Mouse (Mus musculus) embryonic facial prominence, embryonic 11.5 days (tissue): Measurements from ENCODE around the gene Olfr284. TPM values are rescaled to one million over a fixed set of nuclear protein-coding genes. Genes with fewer than 3 reads are reported as not detected.

Source experiments
- ATAC-seq: fragments of 200-750 bp; cut with Nextera tagmentation; replicated peaks from 2 replicates; pipeline ENCODE4 v1.8.0; 2017; ENCODE audit warnings: low read depth; ENCODE audit not compliant: insufficient number of reproducible peaks, low FRiP score, low TSS enrichment
- DNase-seq: peaks from one replicate; pipeline ENCODE4 v3.0.0-alpha.2; 2015; ENCODE audit warnings: low spot score
- H3K27ac ChIP-seq: fragments of 300-500 bp; sonication (generic); replicated peaks from 2 replicates; pipeline ENCODE4 v1.5.1; 2014; ENCODE audit warnings: mild to moderate bottlenecking, low read depth, low read length, control low read depth
- H3K27me3 ChIP-seq: fragments of 300-500 bp; sonication (generic); 2 replicates; pipeline ENCODE4 v1.6.1; 2014; ENCODE audit warnings: mild to moderate bottlenecking, low read length, moderate library complexity, mixed read lengths; ENCODE audit not compliant: control insufficient read depth, insufficient read depth
- H3K36me3 ChIP-seq: fragments of 300-500 bp; sonication (generic); replicated peaks from 2 replicates; pipeline ENCODE4 v1.6.1; 2014; ENCODE audit warnings: low read depth, mild to moderate bottlenecking, low read length, moderate library complexity, mixed read lengths; ENCODE audit not compliant: control insufficient read depth, insufficient read depth
- H3K4me1 ChIP-seq: fragments of 300-500 bp; sonication (generic); 2 replicates; pipeline ENCODE4 v1.6.1; 2014; ENCODE audit warnings: low read length, mixed read lengths; ENCODE audit not compliant: control insufficient read depth, insufficient read depth
- H3K4me2 ChIP-seq: fragments of 300-500 bp; sonication (generic); 2 replicates; pipeline ENCODE4 v1.6.1; 2014; ENCODE audit warnings: low read depth, mild to moderate bottlenecking, control low read depth, low read length, moderate library complexity
- H3K4me3 ChIP-seq: fragments of 300-500 bp; sonication (generic); 2 replicates; pipeline ENCODE4 v1.5.1; 2014; ENCODE audit warnings: low read depth, low read length, control low read depth
- H3K9ac ChIP-seq: fragments of 300-500 bp; sonication (generic); replicated peaks from 2 replicates; pipeline ENCODE4 v1.6.1; 2014; ENCODE audit warnings: mild to moderate bottlenecking, control low read depth, low read length
- H3K9me3 ChIP-seq: fragments of 300-500 bp; sonication (generic); replicated peaks from 2 replicates; pipeline ENCODE4 v1.6.1; 2016; ENCODE audit warnings: mild to moderate bottlenecking, low read length, inconsistent platforms, mixed read lengths; ENCODE audit not compliant: control insufficient read depth
- WGBS: fragments of 180-500 bp; shearing (Covaris S2); extraction: QIAGEN DNeasy Blood & Tissue Kit; methylation state at CpG from one replicate; pipeline ENCODE4 v1.1.7; 2014; 5-methylcytosine and 5-hydroxymethylcytosine counted together
- polyA plus RNA-seq: library from polyadenylated mRNA; unstranded; fragments of >200 nt; fragmentation: Nextera tagmentation; extraction: Ambion mirVana; gene quantifications from 2 replicates; pipeline ENCODE4 v1.2.1, GENCODE M21; 2014

Olfr284 gene
- not detected in 2 replicates for polyA plus RNA-seq

DNA sequence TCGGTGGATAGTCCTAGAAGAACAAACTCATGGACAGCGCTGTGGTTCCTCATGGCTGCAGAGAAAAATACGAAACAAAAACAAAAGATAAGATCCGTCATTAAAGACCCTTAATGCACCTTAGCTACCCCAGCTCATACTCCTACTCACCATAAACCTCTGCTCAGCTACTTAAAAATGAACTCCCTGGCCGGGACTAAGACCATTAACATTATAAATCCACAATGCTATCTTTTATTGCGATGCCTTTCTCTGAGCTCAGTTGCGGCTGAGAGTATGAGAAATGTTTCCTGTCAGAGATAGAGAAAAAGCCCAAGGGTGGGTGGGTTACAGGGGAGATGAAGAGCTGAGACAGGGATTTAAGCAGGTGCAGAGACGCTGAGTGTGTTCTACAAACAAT lies at the start of gene Olfr284:
Gene Olfr284, minus strand, starts transcription at position 101 of the 400 bp plus-strand sequence.
- no peaks in the 10 kb centered on the region for H3K4me1 ChIP-seq
- H3K4me2 ChIP-seq = no peak within 1 kb of the TSS
- H3K4me3 ChIP-seq = no peak within 1 kb of the TSS
- DNase-seq (no peak), ATAC-seq (no peak)
- no peaks in the 10 kb centered on the region for H3K27me3 ChIP-seq
- H3K9me3 ChIP-seq = no peaks in the 10 kb centered on the region
- WGBS = 80% methylated on average over 8 of the region's 8 CpGs
- H3K27ac ChIP-seq = no peak within 1 kb of the TSS
- no peaks in the 10 kb centered on the region for H3K36me3 ChIP-seq
- no peak within 1 kb of the TSS for H3K9ac ChIP-seq

- DNase-seq (peak; percentile 83), ATAC-seq (no peak)
- Histone ChIP-seq H3K27me3 (no peaks in the 10 kb centered on the region), H3K36me3 (no peaks in the 10 kb centered on the region), H3K4me2 (no peak overlapping the region), H3K9me3 (no peaks in the 10 kb centered on the region), H3K4me1 (no peaks in the 10 kb centered on the region), H3K9ac (no peak overlapping the region), H3K4me3 (no peak overlapping the region), H3K27ac (no peak overlapping the region)
- 31% methylated on average over 7 of the region's 7 CpGs for WGBS
Measured at GRCm38 (mm10) chr15:98389796-98390195, 49.0 kb upstream of the Olfr284 start.

DNA sequence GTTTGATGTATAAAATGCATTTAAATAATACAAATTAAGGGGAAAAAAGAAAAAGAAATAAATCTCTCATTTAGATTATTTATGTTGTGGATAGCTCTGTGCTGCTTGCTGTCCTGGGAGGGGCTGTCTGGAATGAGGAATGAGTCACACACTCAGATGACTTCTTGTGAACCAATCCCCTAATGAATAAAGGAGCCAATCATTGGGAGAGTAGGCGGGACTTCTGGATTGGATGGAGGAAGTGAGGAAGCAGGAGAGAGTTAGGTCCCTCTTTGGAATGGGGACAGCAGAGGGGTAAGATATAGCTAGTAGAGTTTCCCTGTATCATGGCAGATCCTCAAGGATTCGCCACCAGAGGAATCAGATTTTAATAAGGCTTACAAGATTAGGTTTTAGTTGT lies 46.8 kb upstream of the Olfr284 start:
- H3K4me1 ChIP-seq = no peaks in the 10 kb centered on the region
- H3K4me2 ChIP-seq = no peak overlapping the region
- H3K27ac ChIP-seq = no peak overlapping the region
- peak; percentile 25 for DNase-seq
- H3K9me3 ChIP-seq = no peaks in the 10 kb centered on the region
- no peaks in the 10 kb centered on the region for H3K27me3 ChIP-seq
- no peaks in the 10 kb centered on the region for H3K36me3 ChIP-seq
- no peak overlapping the region for H3K4me3 ChIP-seq
- H3K9ac ChIP-seq = no peak overlapping the region
- ATAC-seq = no peak
- WGBS = 58% methylated on average over 2 of the region's 2 CpGs

GRCm38 (mm10) chr15:98380846-98381245 lies 40.1 kb upstream of the Olfr284 start, which contains the start of gene Olfr283:
Gene Olfr283, minus strand, starts transcription at chr15:98380946.
- WGBS = 80% methylated on average over 6 of the region's 6 CpGs
- Histone ChIP-seq H3K4me3 (no peak within 1 kb of the TSS), H3K27me3 (no peaks in the 10 kb centered on the region), H3K4me1 (no peaks in the 10 kb centered on the region), H3K4me2 (no peak within 1 kb of the TSS), H3K36me3 (no peaks in the 10 kb centered on the region), H3K9ac (no peak within 1 kb of the TSS), H3K9me3 (no peaks in the 10 kb centered on the region), H3K27ac (no peak within 1 kb of the TSS)
- ATAC-seq (no peak), DNase-seq (no peak)

- Histone ChIP-seq H3K4me3 (no peak overlapping the region), H3K4me1 (no peaks in the 10 kb centered on the region), H3K36me3 (no peaks in the 10 kb centered on the region), H3K9me3 (no peaks in the 10 kb centered on the region), H3K27ac (no peak overlapping the region), H3K27me3 (no peaks in the 10 kb centered on the region), H3K4me2 (no peak overlapping the region), H3K9ac (no peak overlapping the region)
- ATAC-seq (no peak), DNase-seq (no peak)
- 92% methylated on average over 13 of the region's 13 CpGs for WGBS
Measured at GRCm38 (mm10) chr15:98378209-98378608, 37.4 kb upstream of the Olfr284 start.

DNA sequence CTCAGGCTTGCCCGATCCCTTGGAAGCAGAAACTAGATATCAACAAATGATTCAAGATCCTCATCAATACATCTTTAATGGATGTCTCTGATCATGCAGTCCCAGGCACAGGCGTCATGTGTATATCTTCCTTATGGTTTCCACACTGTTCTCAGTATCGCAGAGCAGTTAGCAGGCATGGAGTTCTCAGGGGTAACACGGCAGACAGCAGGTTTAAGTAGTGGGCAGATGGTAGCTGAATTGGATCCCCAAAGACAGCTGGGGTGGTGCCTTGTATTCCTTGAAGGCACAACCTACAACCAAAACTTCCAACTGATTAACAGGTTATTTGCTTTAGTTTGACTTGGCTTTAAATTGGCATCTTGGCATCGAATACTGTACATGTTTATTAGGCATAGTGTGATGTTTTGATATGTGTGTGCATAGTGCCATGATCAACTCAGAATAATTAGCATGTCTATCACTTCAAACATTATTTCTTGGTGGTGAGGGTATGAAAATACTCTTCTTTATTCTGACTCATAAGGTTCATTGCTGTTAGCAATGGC lies 23.5 kb downstream of the Olfr284 start, which contains the start of gene Olfr285:
Gene Olfr285, minus strand, starts transcription at position 177 of the 548 bp plus-strand sequence.
- no peaks in the 10 kb centered on the region for H3K27me3 ChIP-seq
- ATAC-seq (no peak), DNase-seq (no peak)
- no peaks in the 10 kb centered on the region for H3K9me3 ChIP-seq
- no peaks in the 10 kb centered on the region for H3K4me1 ChIP-seq
- no peak within 1 kb of the TSS for H3K4me3 ChIP-seq
- WGBS = 83% methylated on average over 5 of the region's 5 CpGs
- no peak within 1 kb of the TSS for H3K9ac ChIP-seq
- H3K27ac ChIP-seq = no peak within 1 kb of the TSS
- H3K4me2 ChIP-seq = no peak within 1 kb of the TSS
- no peaks in the 10 kb centered on the region for H3K36me3 ChIP-seq

DNA sequence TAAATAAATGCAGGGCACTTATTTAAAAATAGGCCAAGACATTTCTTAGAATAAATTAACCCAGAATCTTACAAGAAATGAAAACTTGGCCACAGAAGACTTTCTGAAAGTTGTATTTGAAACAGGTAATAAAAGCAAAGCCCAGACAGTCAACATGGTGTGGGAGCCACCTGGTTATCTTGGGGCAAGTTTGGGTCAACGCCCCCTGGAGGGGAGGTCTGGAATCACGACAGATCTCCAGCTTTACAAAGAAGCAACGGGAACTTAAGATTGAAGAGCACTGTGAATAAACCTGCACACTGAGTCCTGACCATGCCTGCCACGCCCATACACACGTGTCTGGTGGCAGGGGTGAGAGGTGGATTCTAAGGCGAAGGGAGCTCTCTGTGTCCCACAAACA lies 25.1 kb downstream of the Olfr284 start:
- no peak for DNase-seq
- H3K4me3 ChIP-seq = no peak overlapping the region
- H3K36me3 ChIP-seq = no peaks in the 10 kb centered on the region
- H3K4me2 ChIP-seq = no peak overlapping the region
- no peak for ATAC-seq
- no peaks in the 10 kb centered on the region for H3K4me1 ChIP-seq
- WGBS = 49% methylated on average over 6 of the region's 6 CpGs
- H3K9me3 ChIP-seq = no peaks in the 10 kb centered on the region
- no peak overlapping the region for H3K27ac ChIP-seq
- no peaks in the 10 kb centered on the region for H3K27me3 ChIP-seq
- no peak overlapping the region for H3K9ac ChIP-seq

GRCm38 (mm10) chr15:98295628-98296551 lies 44.9 kb downstream of the Olfr284 start, which contains the start of gene Zfp641:
Gene Zfp641, minus strand, starts transcription at chr15:98296161.
- 3% methylated on average over 51 of the region's 60 CpGs for WGBS
- peak within 1 kb of the TSS; percentile 62 for H3K4me3 ChIP-seq
- H3K9me3 ChIP-seq = no peaks in the 10 kb centered on the region
- no peak within 1 kb of the TSS for H3K27ac ChIP-seq
- H3K4me2 ChIP-seq = peak within 1 kb of the TSS; percentile 100
- no peaks in the 10 kb centered on the region for H3K36me3 ChIP-seq
- H3K27me3 ChIP-seq = peaks cover 5% of the 10 kb centered on the region; the same call in 1 of the 2 replicates
- no peaks in the 10 kb centered on the region for H3K4me1 ChIP-seq
- peak within 1 kb of the TSS; percentile 60 for H3K9ac ChIP-seq
- 0 out of 2 replicates have a peak, but pooled peaks have one; percentile 39 for ATAC-seq
- peak; percentile 10 for DNase-seq
